Mouse (Mus musculus): ENCODE measurements around the gene Lhb. TPM values are rescaled to one million over a fixed set of nuclear protein-coding genes. Genes with fewer than 3 reads are reported as not detected.

The Lhb gene
- polyA plus RNA-seq, 1 experiment from 2014 or later = 0.47 TPM

GRCm38 (mm10) chr7:45401521-45402085, 19.0 kb upstream of the Lhb start:
- no peaks in the 10 kb centered on the region for H3K9me3 ChIP-seq (ENCODE audit: control insufficient read depth, low read length)
- peaks cover 16% of the 10 kb centered on the region for H3K27me3 ChIP-seq (replicated peaks; ENCODE audit: control insufficient read depth, insufficient read depth, low read length)
- DNase-seq (ENCODE audit: low spot score) (no peak), ATAC-seq (replicated peaks; ENCODE audit: low FRiP score, low TSS enrichment, low read depth) (no peak)
- no peak overlapping the region for H3K27ac ChIP-seq (ENCODE audit: low read depth)
- H3K4me3 ChIP-seq (ENCODE audit: low read depth, low read length) = no peak overlapping the region
- WGBS = 67% methylated on average over 10 of the region's 10 CpGs
- no peaks in the 10 kb centered on the region for H3K36me3 ChIP-seq (ENCODE audit: control insufficient read depth, insufficient read depth, low read length)
- H3K4me2 ChIP-seq (ENCODE audit: low read length) = no peak overlapping the region
- H3K9ac ChIP-seq (ENCODE audit: low read length) = no peak overlapping the region
- H3K4me1 ChIP-seq (replicated peaks; ENCODE audit: control insufficient read depth, insufficient read depth, low read length) = 0 out of 2 replicates have a peak, but pooled peaks cover 4% of the 10 kb centered on the region

- Histone ChIP-seq H3K4me2 (ENCODE audit: low read length) (no peak overlapping the region), H3K9me3 (ENCODE audit: control insufficient read depth, low read length) (no peaks in the 10 kb centered on the region), H3K36me3 (ENCODE audit: control insufficient read depth, insufficient read depth, low read length) (no peaks in the 10 kb centered on the region), H3K4me1 (replicated peaks; ENCODE audit: control insufficient read depth, insufficient read depth, low read length) (0 out of 2 replicates have a peak, but pooled peaks cover 4% of the 10 kb centered on the region), H3K4me3 (ENCODE audit: low read depth, low read length) (no peak overlapping the region), H3K9ac (ENCODE audit: low read length) (no peak overlapping the region), H3K27me3 (replicated peaks; ENCODE audit: control insufficient read depth, insufficient read depth, low read length) (peaks cover 37% of the 10 kb centered on the region), H3K27ac (ENCODE audit: low read depth) (no peak overlapping the region)
- no peak for ATAC-seq (replicated peaks; ENCODE audit: low FRiP score, low TSS enrichment, low read depth)
- WGBS = 48% methylated on average over 6 of the region's 6 CpGs
- DNase-seq (ENCODE audit: low spot score) = peak; percentile 78
Measured at GRCm38 (mm10) chr7:45403532-45404261, 16.9 kb upstream of the Lhb start.

- H3K9ac ChIP-seq (ENCODE audit: low read length) = no peak within 1 kb of the TSS; the same call in 1 of the 2 replicates
- WGBS = 16% methylated on average over 28 of the region's 28 CpGs
- peak within 1 kb of the TSS; percentile 52 for H3K4me2 ChIP-seq (ENCODE audit: low read length)
- no peaks in the 10 kb centered on the region for H3K9me3 ChIP-seq (ENCODE audit: control insufficient read depth, low read length)
- H3K27ac ChIP-seq (ENCODE audit: low read depth) = no peak within 1 kb of the TSS
- DNase-seq (ENCODE audit: low spot score) (peak; percentile 85), ATAC-seq (replicated peaks; ENCODE audit: low FRiP score, low TSS enrichment, low read depth) (peak; percentile 22; the same call in 1 of the 2 replicates)
- H3K4me3 ChIP-seq (ENCODE audit: low read depth, low read length) = peak within 1 kb of the TSS; percentile 36
- H3K4me1 ChIP-seq (replicated peaks; ENCODE audit: control insufficient read depth, insufficient read depth, low read length) = 0 out of 2 replicates have a peak, but pooled peaks cover 4% of the 10 kb centered on the region
- peaks cover 54% of the 10 kb centered on the region for H3K27me3 ChIP-seq (replicated peaks; ENCODE audit: control insufficient read depth, insufficient read depth, low read length)
- H3K36me3 ChIP-seq (ENCODE audit: control insufficient read depth, insufficient read depth, low read length) = no peaks in the 10 kb centered on the region
Measured at GRCm38 (mm10) chr7:45405091-45406075, 15.2 kb upstream of the Lhb start, which contains the start of gene Kcna7. Gene Kcna7, plus strand, starts transcription at chr7:45405653.

- H3K4me2 ChIP-seq (ENCODE audit: low read length) = peak overlapping the region; percentile 52
- H3K9ac ChIP-seq (ENCODE audit: low read length) = no peak overlapping the region; the same call in 1 of the 2 replicates
- H3K36me3 ChIP-seq (ENCODE audit: control insufficient read depth, insufficient read depth, low read length) = no peaks in the 10 kb centered on the region
- H3K27me3 ChIP-seq (replicated peaks; ENCODE audit: control insufficient read depth, insufficient read depth, low read length) = peaks cover 64% of the 10 kb centered on the region
- ATAC-seq (replicated peaks; ENCODE audit: low FRiP score, low TSS enrichment, low read depth) (no peak; the same call in 1 of the 2 replicates), DNase-seq (ENCODE audit: low spot score) (peak; percentile 66)
- peak overlapping the region; percentile 36 for H3K4me3 ChIP-seq (ENCODE audit: low read depth, low read length)
- H3K9me3 ChIP-seq (ENCODE audit: control insufficient read depth, low read length) = no peaks in the 10 kb centered on the region
- 0 out of 2 replicates have a peak, but pooled peaks cover 4% of the 10 kb centered on the region for H3K4me1 ChIP-seq (replicated peaks; ENCODE audit: control insufficient read depth, insufficient read depth, low read length)
- 1% methylated on average over 106 of the region's 114 CpGs for WGBS
- no peak overlapping the region for H3K27ac ChIP-seq (ENCODE audit: low read depth)
Measured at GRCm38 (mm10) chr7:45406157-45407156, 14.2 kb upstream of the Lhb start.

GRCm38 (mm10) chr7:45407836-45408235, 12.8 kb upstream of the Lhb start:
- WGBS = 76% methylated on average over 10 of the region's 10 CpGs
- H3K4me3 ChIP-seq (ENCODE audit: low read depth, low read length) = no peak overlapping the region
- H3K36me3 ChIP-seq (ENCODE audit: control insufficient read depth, insufficient read depth, low read length) = no peaks in the 10 kb centered on the region
- no peak overlapping the region for H3K9ac ChIP-seq (ENCODE audit: low read length)
- DNase-seq (ENCODE audit: low spot score) (no peak), ATAC-seq (replicated peaks; ENCODE audit: low FRiP score, low TSS enrichment, low read depth) (no peak)
- H3K27me3 ChIP-seq (replicated peaks; ENCODE audit: control insufficient read depth, insufficient read depth, low read length) = peaks cover 74% of the 10 kb centered on the region
- 0 out of 2 replicates have a peak, but pooled peaks cover 4% of the 10 kb centered on the region for H3K4me1 ChIP-seq (replicated peaks; ENCODE audit: control insufficient read depth, insufficient read depth, low read length)
- H3K4me2 ChIP-seq (ENCODE audit: low read length) = no peak overlapping the region
- H3K9me3 ChIP-seq (ENCODE audit: control insufficient read depth, low read length) = no peaks in the 10 kb centered on the region
- H3K27ac ChIP-seq (ENCODE audit: low read depth) = no peak overlapping the region

- Histone ChIP-seq H3K4me3 (ENCODE audit: low read depth, low read length) (no peak overlapping the region), H3K27me3 (replicated peaks; ENCODE audit: control insufficient read depth, insufficient read depth, low read length) (peaks cover 74% of the 10 kb centered on the region), H3K36me3 (ENCODE audit: control insufficient read depth, insufficient read depth, low read length) (no peaks in the 10 kb centered on the region), H3K9ac (ENCODE audit: low read length) (no peak overlapping the region), H3K4me1 (replicated peaks; ENCODE audit: control insufficient read depth, insufficient read depth, low read length) (0 out of 2 replicates have a peak, but pooled peaks cover 4% of the 10 kb centered on the region), H3K4me2 (ENCODE audit: low read length) (no peak overlapping the region), H3K9me3 (ENCODE audit: control insufficient read depth, low read length) (no peaks in the 10 kb centered on the region), H3K27ac (ENCODE audit: low read depth) (no peak overlapping the region)
- DNase-seq (ENCODE audit: low spot score) = no peak
- no peak for ATAC-seq (replicated peaks; ENCODE audit: low FRiP score, low TSS enrichment, low read depth)
- WGBS = 65% methylated on average over 7 of the region's 7 CpGs
Measured at GRCm38 (mm10) chr7:45408351-45408750, 12.3 kb upstream of the Lhb start.

- H3K27ac ChIP-seq (ENCODE audit: low read depth) = no peak overlapping the region
- H3K4me1 ChIP-seq (replicated peaks; ENCODE audit: control insufficient read depth, insufficient read depth, low read length) = peaks cover 4% of the 10 kb centered on the region; the same call in 1 of the 2 replicates
- H3K9me3 ChIP-seq (ENCODE audit: control insufficient read depth, low read length) = no peaks in the 10 kb centered on the region
- H3K4me2 ChIP-seq (ENCODE audit: low read length) = no peak overlapping the region
- H3K36me3 ChIP-seq (ENCODE audit: control insufficient read depth, insufficient read depth, low read length) = no peaks in the 10 kb centered on the region
- H3K27me3 ChIP-seq (replicated peaks; ENCODE audit: control insufficient read depth, insufficient read depth, low read length) = peaks cover 78% of the 10 kb centered on the region
- DNase-seq (ENCODE audit: low spot score) (no peak), ATAC-seq (replicated peaks; ENCODE audit: low FRiP score, low TSS enrichment, low read depth) (no peak)
- H3K9ac ChIP-seq (ENCODE audit: low read length) = no peak overlapping the region
- 86% methylated on average over 17 of the region's 17 CpGs for WGBS
- H3K4me3 ChIP-seq (ENCODE audit: low read depth, low read length) = no peak overlapping the region
Measured at GRCm38 (mm10) chr7:45408949-45409348, 11.7 kb upstream of the Lhb start.

Measured in intestine, embryonic 14.5 days (tissue).